Mouse (Mus musculus) activated CD4-positive, CD25-positive, alpha-beta regulatory T cell, adult 4 months (primary cell): ENCODE measurements around the gene Gbgt1. TPM values are rescaled to one million over a fixed set of nuclear protein-coding genes. Genes with fewer than 3 reads are reported as not detected.

Experiments
- polyA plus RNA-seq, 2 experiments: library from polyadenylated mRNA; unstranded; fragments of 100-300 nt; shearing (Covaris generic); gene quantifications; one replicate each; pipeline ENCODE4 v1.2.1; 2017

Gene Gbgt1
- polyA plus RNA-seq, 2 experiments from 2014 or later, result not detected

Other genes starting within 250 kb of the Gbgt1 start
- gene Ppp1r26, start 50.1 kb upstream of the Gbgt1 start, polyA plus RNA-seq, result under 1 TPM in 1 of 2 experiments, not detected in 1; 0.08 TPM
- gene 1700007K13Rik, start 30.6 kb upstream of the Gbgt1 start, polyA plus RNA-seq, result under 1 TPM in 1 of 2 experiments, not detected in 1; 0.52 TPM
- 10 to 100 TPM; 15.7 to 17.2 TPM for gene Mrps2, start 28.8 kb upstream of the Gbgt1 start, polyA plus RNA-seq
- gene Gm10134, start 9.2 kb downstream of the Gbgt1 start, polyA plus RNA-seq, result not detected
- 1 to 10 TPM; 7.4 to 8.3 TPM for gene Ralgds, start 16.2 kb downstream of the Gbgt1 start, polyA plus RNA-seq
- gene Cel, start 66.5 kb downstream of the Gbgt1 start, polyA plus RNA-seq, result not detected
- gene Gtf3c5, start 86.9 kb downstream of the Gbgt1 start, polyA plus RNA-seq, result 10 to 100 TPM; 12.5 to 20.3 TPM
- gene Gfi1b, start 125.1 kb downstream of the Gbgt1 start, polyA plus RNA-seq, result under 1 TPM; 0.20 to 0.85 TPM
- 10 to 100 TPM; 13.9 to 16.2 TPM for gene Tsc1, start 144.3 kb downstream of the Gbgt1 start, polyA plus RNA-seq
- gene Spaca9, start 202.8 kb downstream of the Gbgt1 start, polyA plus RNA-seq, result 1 to 10 TPM in 1 of 2 experiments, not detected in 1; 1.4 TPM
- not detected for gene Ak8, start 203.3 kb downstream of the Gbgt1 start, polyA plus RNA-seq